Mouse (Mus musculus) liver, embryonic 14.5 days (tissue): ENCODE results near the gene Cobll1. TPM values are rescaled to one million over a fixed set of nuclear protein-coding genes. Genes with fewer than 3 reads are reported as not detected.

Source experiments
- ATAC-seq: fragments of 200-750 bp; cut with Nextera tagmentation; 2 replicates; pipeline ENCODE4 v1.8.0; 2017; ENCODE audit warnings: moderate number of reproducible peaks, mild to moderate bottlenecking, moderate library complexity; ENCODE audit not compliant: insufficient read depth
- DNase-seq, 3 experiments: peaks; one replicate each; pipeline ENCODE4 v3.0.0-alpha.2; 2012 to 2013; ENCODE audit warnings: low read depth in 3 of 3, low spot score in 3 of 3
- H3K27ac ChIP-seq: fragments of 300-500 bp; sonication (generic); 2 replicates; pipeline ENCODE4 v1.5.1; 2014; ENCODE audit warnings: moderate library complexity, mild to moderate bottlenecking, control low read depth, inconsistent platforms
- H3K27me3 ChIP-seq: fragments of 300-500 bp; sonication (generic); 2 replicates; pipeline ENCODE4 v1.6.1; 2014; ENCODE audit warnings: mild to moderate bottlenecking, low read length, moderate library complexity; ENCODE audit not compliant: control insufficient read depth, insufficient read depth
- H3K36me3 ChIP-seq: fragments of 300-500 bp; sonication (generic); replicated peaks from 2 replicates; pipeline ENCODE4 v1.6.1; 2014; ENCODE audit warnings: low read depth; ENCODE audit not compliant: control insufficient read depth, insufficient read depth
- H3K4me1 ChIP-seq, 2 experiments: fragments of 200-500 bp in 1 of 2; fragments of 300-500 bp in 1 of 2; sonication (generic) in 1 of 2; replicated peaks; 2 replicates each; pipeline ENCODE4 v1.6.1; 2012 to 2014; ENCODE audit warnings: antibody characterized with exemption in 1 of 2, inconsistent platforms in 1 of 2, low read length in 1 of 2; ENCODE audit not compliant: control insufficient read depth in 2 of 2, insufficient read depth in 2 of 2
- H3K4me2 ChIP-seq: fragments of 300-500 bp; sonication (generic); 2 replicates; pipeline ENCODE4 v1.6.1; 2014; ENCODE audit warnings: low read depth, mild to moderate bottlenecking, control low read depth, moderate library complexity
- H3K4me3 ChIP-seq, 2 experiments: fragments of 200-500 bp in 1 of 2; fragments of 300-500 bp in 1 of 2; sonication (generic) in 1 of 2; 2 replicates each; pipeline ENCODE4 v1.5.1; 2012 to 2014; ENCODE audit warnings: low read depth in 2 of 2, low read length in 2 of 2, mild to moderate bottlenecking in 2 of 2, control low read depth in 1 of 2, inconsistent platforms in 1 of 2, moderate library complexity in 1 of 2; ENCODE audit not compliant: insufficient read depth in 1 of 2
- H3K9ac ChIP-seq: fragments of 300-500 bp; sonication (generic); replicated peaks from 2 replicates; pipeline ENCODE4 v1.6.1; 2014; ENCODE audit warnings: mild to moderate bottlenecking, control low read depth, moderate library complexity
- H3K9me3 ChIP-seq: fragments of 300-500 bp; sonication (generic); 2 replicates; pipeline ENCODE4 v1.6.1; 2016; ENCODE audit warnings: low read length, mixed read lengths; ENCODE audit not compliant: control insufficient read depth
- CTCF ChIP-seq: IDR thresholded peaks from 2 replicates; pipeline ENCODE4 v1.5.1; 2016; ENCODE audit warnings: antibody characterized with exemption, low read depth, control low read depth
- EP300 ChIP-seq: IDR thresholded peaks from 2 replicates; pipeline ENCODE4 v1.6.1; 2016; ENCODE audit warnings: antibody characterized with exemption, low read depth
- WGBS: fragments of 180-500 bp; shearing (Covaris S2); extraction: QIAGEN DNeasy Blood & Tissue Kit; methylation state at CpG from one replicate; pipeline ENCODE4 v1.1.7; 2014; ENCODE audit not compliant: insufficient replicate concordance; 5-methylcytosine and 5-hydroxymethylcytosine counted together
- polyA plus RNA-seq, 2 experiments: library from polyadenylated mRNA; depleted of rRNA in 1 of 2; stranded (reverse) in 1 of 2; unstranded in 1 of 2; fragments of >200 nt; fragmentation: Nextera tagmentation in 1 of 2; extraction: Ambion mirVana in 1 of 2; gene quantifications; 2 replicates each; pipeline versions ENCODE4 v1.2.1 to v1.2.3; 2012 to 2014

The Cobll1 gene
- polyA plus RNA-seq, 2 experiments, result 2.6 to 3.3 TPM

DNA sequence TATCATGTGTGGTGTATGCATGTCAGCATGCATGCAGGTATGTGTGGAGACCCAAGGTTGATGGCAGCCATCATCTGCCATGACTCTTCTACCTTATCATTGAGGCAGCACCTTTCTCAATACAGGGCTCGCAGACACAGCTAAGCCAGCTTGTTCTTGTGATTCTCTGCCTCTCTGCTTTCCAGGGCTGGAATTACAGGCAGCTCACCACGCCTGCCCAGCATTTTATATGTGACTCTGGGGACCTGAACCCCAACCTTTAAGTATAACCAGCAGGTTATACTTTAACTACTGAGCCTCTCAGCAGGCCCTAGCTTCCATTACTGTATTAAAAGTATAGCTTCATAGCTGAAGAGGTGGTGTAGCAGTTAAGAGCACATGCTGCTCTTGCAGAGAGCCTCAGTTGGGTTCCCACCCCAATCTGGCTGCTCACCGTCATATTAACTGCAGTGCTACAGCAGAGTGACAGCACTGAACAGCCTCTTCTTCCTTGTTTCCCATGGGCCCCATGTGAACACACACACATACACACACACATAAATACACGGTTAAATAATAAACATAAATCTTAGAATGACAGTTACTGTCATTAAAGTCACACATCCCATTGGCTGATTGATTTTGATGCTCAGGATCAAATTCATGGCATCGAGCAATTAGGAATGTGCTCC is 81.1 kb downstream of the Cobll1 start:
- no peaks in the 10 kb centered on the region for H3K36me3 ChIP-seq
- H3K4me1 ChIP-seq, result no peaks in the 10 kb centered on the region
- no peak overlapping the region for H3K4me2 ChIP-seq
- WGBS, result 53% methylated on average over 5 of the region's 5 CpGs
- TF ChIP-seq EP300 (no peak), CTCF (no peak)
- H3K27ac ChIP-seq, result no peak overlapping the region
- H3K27me3 ChIP-seq, result no peaks in the 10 kb centered on the region
- no peak overlapping the region for H3K9ac ChIP-seq
- no peak overlapping the region for H3K4me3 ChIP-seq
- no peaks in the 10 kb centered on the region for H3K9me3 ChIP-seq
- no peak for DNase-seq
- no peak for ATAC-seq

GRCm38 (mm10) chr2:65157325-65157724 is 81.9 kb downstream of the Cobll1 start:
- Histone ChIP-seq H3K4me2 (no peak overlapping the region), H3K4me3 (no peak overlapping the region), H3K27ac (no peak overlapping the region), H3K4me1 (no peaks in the 10 kb centered on the region), H3K9me3 (no peaks in the 10 kb centered on the region), H3K36me3 (no peaks in the 10 kb centered on the region), H3K27me3 (no peaks in the 10 kb centered on the region), H3K9ac (no peak overlapping the region)
- ATAC-seq (no peak), DNase-seq (no peak)
- WGBS, result 52% methylated on average over 2 of the region's 2 CpGs
- no peak for TF ChIP-seq EP300
- no peak for TF ChIP-seq CTCF

DNA sequence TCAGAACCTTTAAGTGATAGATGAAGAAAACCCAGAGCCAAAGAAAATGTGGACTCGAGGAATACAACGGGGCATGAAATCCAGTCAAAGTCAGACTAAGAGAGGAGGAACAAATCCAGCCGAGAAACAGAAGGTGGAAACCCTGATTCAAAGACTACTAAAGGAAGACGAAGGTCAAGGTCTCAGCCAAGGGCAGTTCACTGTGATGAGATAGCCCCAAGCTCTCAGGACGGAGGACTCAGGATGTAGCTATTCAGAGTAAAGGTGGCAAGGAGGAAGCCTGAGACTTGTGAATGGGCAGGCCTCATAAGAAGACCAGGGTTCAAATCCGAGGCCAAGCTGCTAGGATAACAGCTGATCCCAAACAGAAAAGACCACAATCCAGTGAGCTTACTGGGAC is 90.3 kb downstream of the Cobll1 start:
- Histone ChIP-seq H3K4me1 (no peaks in the 10 kb centered on the region), H3K27ac (no peak overlapping the region), H3K27me3 (no peaks in the 10 kb centered on the region), H3K9ac (no peak overlapping the region), H3K4me2 (no peak overlapping the region), H3K9me3 (no peaks in the 10 kb centered on the region), H3K36me3 (no peaks in the 10 kb centered on the region), H3K4me3 (no peak overlapping the region)
- no peak for DNase-seq
- TF ChIP-seq CTCF (no peak), EP300 (no peak)
- ATAC-seq, result no peak
- 61% methylated on average over 6 of the region's 6 CpGs for WGBS

DNA sequence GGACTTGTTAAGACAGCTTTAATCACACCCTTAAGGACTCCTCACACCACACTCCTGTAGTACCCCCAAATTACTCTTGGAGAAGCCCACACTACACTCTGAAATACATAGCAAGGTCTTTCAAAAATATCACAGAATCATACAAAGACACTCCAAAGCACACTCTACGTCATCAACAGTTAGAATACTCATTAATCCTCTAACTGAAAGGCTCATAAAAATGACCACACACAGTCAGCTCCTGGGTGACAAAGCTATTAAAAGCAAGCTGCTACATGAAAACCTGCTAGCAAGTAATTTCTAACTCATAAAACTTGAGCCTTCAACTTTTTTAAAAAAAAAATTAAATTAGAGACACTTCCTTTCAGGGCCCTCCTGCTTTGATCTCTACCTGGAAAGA is 91.8 kb downstream of the Cobll1 start:
- Histone ChIP-seq H3K27ac (no peak overlapping the region), H3K36me3 (no peaks in the 10 kb centered on the region), H3K4me3 (no peak overlapping the region), H3K9ac (no peak overlapping the region), H3K27me3 (no peaks in the 10 kb centered on the region), H3K4me2 (no peak overlapping the region), H3K9me3 (no peaks in the 10 kb centered on the region), H3K4me1 (no peaks in the 10 kb centered on the region)
- DNase-seq (no peak), ATAC-seq (no peak)
- TF ChIP-seq CTCF (no peak), EP300 (no peak)
- 53% methylated on average over 1 of the region's 1 CpGs for WGBS

- Histone ChIP-seq H3K4me3 (no peak overlapping the region), H3K4me2 (no peak overlapping the region), H3K9me3 (no peaks in the 10 kb centered on the region), H3K27ac (no peak overlapping the region), H3K4me1 (no peaks in the 10 kb centered on the region), H3K36me3 (no peaks in the 10 kb centered on the region), H3K27me3 (no peaks in the 10 kb centered on the region), H3K9ac (no peak overlapping the region)
- no peak for DNase-seq
- WGBS, result 31% methylated on average over 6 of the region's 6 CpGs
- ATAC-seq, result no peak
- TF ChIP-seq EP300, result no peak
- TF ChIP-seq CTCF, result peak; percentile 28; the same call in 1 of the 2 replicates
Measured at GRCm38 (mm10) chr2:65145421-65146117, 93.6 kb downstream of the Cobll1 start.
